Mouse (Mus musculus): ENCODE data around the gene Macf1.
A peak's percentile ranks its signal among the peaks of the same experiment; 100 is the strongest.
"Not testable (repeated sequence)": the region's sequence is repeated elsewhere in the genome, so short reads cannot be mapped to it uniquely, and the experiment has no call there.

Macf1 gene

GRCm38 (mm10) chr4:123448015-123448414 is 236.1 kb downstream of the Macf1 start:
- DNase-seq (ENCODE audit: low read depth, low spot score): no peak

GRCm38 (mm10) chr4:123447251-123447650 is 236.9 kb downstream of the Macf1 start:
- no peak for DNase-seq (ENCODE audit: low read depth, low spot score)

- DNase-seq (ENCODE audit: low read depth, low spot score): no peak
These were observed 237.4 kb downstream of the Macf1 start for GRCm38 (mm10) chr4:123446754-123447153.

- DNase-seq (ENCODE audit: low read depth, low spot score): not testable (repeated sequence)
These were observed 237.9 kb downstream of the Macf1 start for GRCm38 (mm10) chr4:123446221-123446620.

- no peak for DNase-seq (ENCODE audit: low read depth, low spot score)
These were observed 245.7 kb downstream of the Macf1 start for GRCm38 (mm10) chr4:123438414-123438813.

GRCm38 (mm10) chr4:123433171-123433570 is 251.0 kb downstream of the Macf1 start:
- no peak for DNase-seq (ENCODE audit: low read depth, low spot score)

GRCm38 (mm10) chr4:123431936-123432335 is 252.2 kb downstream of the Macf1 start:
- no peak for DNase-seq (ENCODE audit: low read depth, low spot score)

GRCm38 (mm10) chr4:123427900-123428684 is 256.1 kb downstream of the Macf1 start:
- DNase-seq (ENCODE audit: low read depth, low spot score): no peak

- no peak for DNase-seq (ENCODE audit: low read depth, low spot score)
These were observed 256.8 kb downstream of the Macf1 start for GRCm38 (mm10) chr4:123427271-123427899.

GRCm38 (mm10) chr4:123426429-123427080 is 257.6 kb downstream of the Macf1 start:
- DNase-seq (ENCODE audit: low read depth, low spot score): no peak

GRCm38 (mm10) chr4:123425672-123426272 is 258.4 kb downstream of the Macf1 start:
- no peak for DNase-seq (ENCODE audit: low read depth, low spot score)

- no peak for DNase-seq (ENCODE audit: low read depth, low spot score)
These were observed 260.1 kb downstream of the Macf1 start for GRCm38 (mm10) chr4:123424050-123424449.

GRCm38 (mm10) chr4:123422828-123423227 is 261.3 kb downstream of the Macf1 start:
- peak; percentile 61 for DNase-seq (ENCODE audit: low read depth, low spot score)

- no peak for DNase-seq (ENCODE audit: low read depth, low spot score)
These were observed 266.1 kb downstream of the Macf1 start for GRCm38 (mm10) chr4:123418032-123418431.

- no peak for DNase-seq (ENCODE audit: low read depth, low spot score)
These were observed 266.7 kb downstream of the Macf1 start for GRCm38 (mm10) chr4:123417478-123417877.

- DNase-seq (ENCODE audit: low read depth, low spot score): no peak
These were observed 267.3 kb downstream of the Macf1 start for GRCm38 (mm10) chr4:123416829-123417228.

- no peak for DNase-seq (ENCODE audit: low read depth, low spot score)
These were observed 268.6 kb downstream of the Macf1 start for GRCm38 (mm10) chr4:123415566-123415965.

GRCm38 (mm10) chr4:123413876-123414275 is 270.3 kb downstream of the Macf1 start:
- no peak for DNase-seq (ENCODE audit: low read depth, low spot score)

GRCm38 (mm10) chr4:123412981-123413380 is 271.2 kb downstream of the Macf1 start:
- DNase-seq (ENCODE audit: low read depth, low spot score): no peak

GRCm38 (mm10) chr4:123412528-123412878 is 271.7 kb downstream of the Macf1 start:
- no peak for DNase-seq (ENCODE audit: low read depth, low spot score)

- DNase-seq (ENCODE audit: low read depth, low spot score): peak; percentile 95
These were observed 272.2 kb downstream of the Macf1 start for GRCm38 (mm10) chr4:123411732-123412527.
